Mouse (Mus musculus): Measurements from ENCODE around the gene Serpind1. TPM values are rescaled to one million over a fixed set of nuclear protein-coding genes. Genes with fewer than 3 reads are reported as not detected.

The Serpind1 gene
- total RNA-seq, 2 experiments from 2014 or later, result 1.2 to 1.3 TPM

GRCm38 (mm10) chr16:17346766-17347165, 15.6 kb downstream of the Serpind1 start:
- DNase-seq, result no peak

GRCm38 (mm10) chr16:17356031-17356430, 24.9 kb downstream of the Serpind1 start:
- DNase-seq, result no peak

- no peak for DNase-seq
These were observed 27.6 kb downstream of the Serpind1 start for GRCm38 (mm10) chr16:17358787-17359186.

- no peak for DNase-seq
These were observed 51.1 kb downstream of the Serpind1 start for GRCm38 (mm10) chr16:17382306-17382705.

- DNase-seq, result no peak
These were observed 52.6 kb downstream of the Serpind1 start for GRCm38 (mm10) chr16:17383594-17384326.

DNA sequence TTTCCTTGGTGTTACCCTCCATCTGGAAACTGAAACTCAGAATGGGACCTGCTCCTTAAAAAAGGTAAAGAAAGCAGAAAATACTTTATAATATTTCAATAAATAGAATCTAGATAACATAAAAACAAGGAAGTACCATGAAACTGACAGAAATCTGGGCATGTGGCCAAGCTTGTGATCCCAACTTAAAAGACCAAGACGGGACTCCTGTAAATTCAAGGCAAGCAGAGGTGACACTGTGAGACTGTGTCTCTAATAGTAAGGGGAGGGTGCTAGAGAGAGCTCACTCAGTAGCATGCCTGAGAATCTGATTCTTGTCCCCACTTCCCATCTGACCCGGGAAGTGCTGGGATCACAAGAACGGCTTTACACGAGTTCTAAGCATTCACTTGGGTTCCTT, 61.6 kb downstream of the Serpind1 start:
- peak in 1 of 2 experiments; percentile 12 for DNase-seq

Other genes starting within 250 kb of the Serpind1 start
- 10 to 100 TPM; 32.4 to 39.4 TPM for gene Ppil2, start 220.1 kb upstream of the Serpind1 start, total RNA-seq (2021)
- not detected for gene 2610318N02Rik, start 206.2 kb upstream of the Serpind1 start, total RNA-seq (2021)
- 10 to 100 TPM; 13.8 to 22.2 TPM for gene Sdf2l1, start 199.0 kb upstream of the Serpind1 start, total RNA-seq (2021)
- 1 to 10 TPM; 2.3 to 3.1 TPM for gene Ydjc, start 186.8 kb upstream of the Serpind1 start, total RNA-seq (2021)
- under 1 TPM in 1 of 2 experiments, not detected in 1; 0.08 TPM for gene Ccdc116, start 184.1 kb upstream of the Serpind1 start, total RNA-seq (2021)
- gene Ube2l3, start 128.7 kb upstream of the Serpind1 start, total RNA-seq (2021), result 100 to 1,000 TPM; 116 to 120 TPM
- under 1 TPM; 0.07 to 0.26 TPM for gene Rimbp3, start 122.8 kb upstream of the Serpind1 start, total RNA-seq (2021)
- gene Hic2, start 97.8 kb upstream of the Serpind1 start, total RNA-seq (2021), result 1 to 10 TPM; 1.3 to 1.5 TPM
- gene Tmem191c, start 55.3 kb upstream of the Serpind1 start, total RNA-seq (2021), result 1 to 10 TPM; 1.2 to 1.6 TPM
- 10 to 100 TPM; 15.8 to 17.0 TPM for gene Snap29, start 74.6 kb downstream of the Serpind1 start, total RNA-seq (2021)
- gene Pi4ka, start 74.9 kb downstream of the Serpind1 start, total RNA-seq (2021), result 10 to 100 TPM; 54.9 to 63.4 TPM
- gene Crkl, start 120.6 kb downstream of the Serpind1 start, total RNA-seq (2021), result 10 to 100 TPM; 28.9 to 29.4 TPM
- gene Aifm3, start 158.2 kb downstream of the Serpind1 start, total RNA-seq (2021), result under 1 TPM in 1 of 2 experiments, not detected in 1; 0.18 TPM
- 10 to 100 TPM; 31.8 to 32.1 TPM for gene Lztr1, start 177.3 kb downstream of the Serpind1 start, total RNA-seq (2021)
- gene Thap7, start 199.8 kb downstream of the Serpind1 start, total RNA-seq (2021), result 10 to 100 TPM; 13.5 to 13.6 TPM
- gene Lrrc74b, start 229.9 kb downstream of the Serpind1 start, total RNA-seq (2021), result not detected
- 1 to 10 TPM; 1.8 TPM for gene P2rx6, start 230.5 kb downstream of the Serpind1 start, total RNA-seq (2021)

Measured in heart, adult 18-20 months (tissue).